Mouse (Mus musculus) right cerebral cortex, postnatal 14 days (tissue): ENCODE results near the gene Hras.
A peak's percentile ranks its signal among the peaks of the same experiment; 100 is the strongest.

Source experiments
- DNase-seq: peaks from one replicate; pipeline ENCODE4 v3.0.0; 2022

The Hras gene

DNA sequence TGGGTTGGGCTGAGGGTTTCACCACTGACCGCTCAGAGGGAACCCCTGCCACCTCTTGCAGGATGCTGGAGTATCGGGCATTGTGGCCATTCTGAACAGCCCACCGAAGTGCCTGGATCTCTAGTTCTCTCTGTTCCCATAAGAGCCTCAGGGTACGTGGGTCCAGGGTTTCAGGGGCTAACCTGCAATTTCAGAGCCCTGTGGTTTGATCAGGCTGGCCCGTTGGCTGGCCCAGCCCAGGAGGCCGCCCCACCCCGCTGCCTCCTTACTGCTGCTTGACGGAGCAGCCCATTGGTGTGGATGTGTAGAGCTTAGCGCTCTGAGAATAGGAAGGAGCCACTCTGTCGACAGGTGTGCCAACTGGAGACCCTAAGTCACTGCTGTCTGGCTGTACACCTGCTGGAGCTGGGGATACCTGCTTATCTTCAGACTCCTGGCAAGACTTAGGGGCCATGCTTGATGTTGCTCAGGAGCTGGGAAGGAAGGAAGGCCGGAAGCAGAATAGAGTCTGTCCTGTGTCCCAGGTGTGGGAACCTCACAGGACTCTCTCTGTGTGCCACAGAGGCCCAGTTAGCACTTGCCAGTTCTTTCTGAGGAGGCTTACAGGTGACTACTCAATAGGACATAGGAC is 19.9 kb upstream of the Hras start, which contains the start of gene Lmntd2:
TSS of gene Lmntd2 (minus strand) at position 476 of the 631 bp plus-strand sequence.
- no peak for DNase-seq

DNA sequence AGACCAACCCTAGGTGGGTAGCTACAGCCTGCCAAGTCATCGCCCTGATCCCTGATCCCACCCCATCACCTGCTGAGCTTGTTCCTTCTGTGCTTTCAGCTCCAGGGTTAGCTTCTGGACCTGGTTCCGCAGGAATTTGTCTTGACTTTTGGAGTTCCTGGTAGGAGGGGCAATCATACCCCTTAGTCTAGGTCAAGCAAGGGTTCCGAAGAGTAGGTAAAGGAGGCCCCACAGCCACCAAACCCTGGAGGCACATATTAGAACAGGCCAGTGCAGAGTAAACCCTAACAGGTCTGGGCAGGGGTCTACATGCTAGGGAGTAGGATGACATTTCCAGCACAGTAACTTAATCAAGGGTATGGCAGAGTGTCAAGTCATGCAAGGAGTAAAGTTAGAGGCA is 19.3 kb upstream of the Hras start:
- DNase-seq: no peak

DNA sequence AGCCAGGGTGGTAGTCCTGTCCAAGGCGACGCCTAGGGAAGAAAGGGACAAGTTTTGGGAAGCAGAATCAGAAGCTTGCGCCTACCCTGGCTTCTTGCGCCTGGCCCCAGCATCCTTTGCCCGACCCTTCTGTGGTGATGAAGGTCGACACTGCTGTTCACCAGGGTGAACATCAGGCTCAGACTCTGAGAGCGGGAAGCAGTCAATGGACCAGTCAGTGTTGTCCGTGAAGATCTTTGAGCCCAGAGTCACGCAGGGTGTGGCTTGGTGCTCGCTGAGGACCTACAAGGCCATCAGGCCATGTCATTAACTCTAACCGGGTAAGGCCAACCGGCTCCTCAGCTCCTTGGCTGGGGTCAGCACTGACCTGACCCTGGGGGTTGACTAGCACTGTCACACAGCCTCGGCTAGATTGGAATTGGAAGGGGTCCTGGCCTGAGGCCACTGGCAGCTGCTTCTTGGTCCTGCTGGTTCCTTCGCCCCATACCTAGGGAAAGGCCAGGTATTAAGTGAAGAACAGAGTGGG is 16.9 kb upstream of the Hras start:
- no peak for DNase-seq

DNA sequence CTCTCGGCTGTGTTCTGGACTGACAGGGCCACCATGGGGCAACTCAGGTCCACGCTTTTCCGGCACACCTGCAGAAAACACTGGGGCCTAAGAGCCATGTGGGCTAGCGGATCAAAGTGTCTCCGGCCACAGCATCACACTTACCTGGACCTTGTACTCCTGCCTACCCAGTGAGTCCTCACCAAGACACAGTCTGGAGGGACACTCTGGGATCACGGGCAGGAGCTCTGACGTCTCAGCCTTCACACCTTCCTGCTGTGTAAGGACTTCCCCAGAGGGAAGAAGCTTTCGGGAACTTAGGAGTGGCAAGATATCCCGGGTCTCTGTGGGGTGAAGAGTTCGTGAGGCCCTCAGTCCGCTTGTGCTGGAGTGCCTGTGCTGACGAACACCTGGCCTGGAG is 16.3 kb upstream of the Hras start:
- no peak for DNase-seq

DNA sequence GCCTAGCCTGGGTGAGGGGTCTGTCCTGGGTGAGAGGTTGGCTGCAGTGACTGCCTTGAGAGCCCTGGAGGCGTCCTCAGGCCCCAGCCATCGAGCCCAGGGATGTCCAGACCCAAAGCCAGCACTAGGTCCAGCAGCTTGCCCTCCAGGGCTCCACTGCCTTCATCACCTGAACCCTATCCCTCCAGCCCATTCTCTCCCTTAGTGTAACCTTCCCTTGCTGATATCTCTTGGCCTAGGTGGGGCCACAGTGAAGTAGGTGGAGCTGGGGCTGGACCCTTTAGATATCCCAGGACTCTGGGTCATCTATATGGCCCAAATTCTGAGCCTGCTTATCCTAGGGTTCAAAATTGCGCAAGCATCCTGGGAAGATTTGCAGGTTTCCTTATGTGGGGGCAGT is 15.7 kb upstream of the Hras start:
- DNase-seq: no peak

DNA sequence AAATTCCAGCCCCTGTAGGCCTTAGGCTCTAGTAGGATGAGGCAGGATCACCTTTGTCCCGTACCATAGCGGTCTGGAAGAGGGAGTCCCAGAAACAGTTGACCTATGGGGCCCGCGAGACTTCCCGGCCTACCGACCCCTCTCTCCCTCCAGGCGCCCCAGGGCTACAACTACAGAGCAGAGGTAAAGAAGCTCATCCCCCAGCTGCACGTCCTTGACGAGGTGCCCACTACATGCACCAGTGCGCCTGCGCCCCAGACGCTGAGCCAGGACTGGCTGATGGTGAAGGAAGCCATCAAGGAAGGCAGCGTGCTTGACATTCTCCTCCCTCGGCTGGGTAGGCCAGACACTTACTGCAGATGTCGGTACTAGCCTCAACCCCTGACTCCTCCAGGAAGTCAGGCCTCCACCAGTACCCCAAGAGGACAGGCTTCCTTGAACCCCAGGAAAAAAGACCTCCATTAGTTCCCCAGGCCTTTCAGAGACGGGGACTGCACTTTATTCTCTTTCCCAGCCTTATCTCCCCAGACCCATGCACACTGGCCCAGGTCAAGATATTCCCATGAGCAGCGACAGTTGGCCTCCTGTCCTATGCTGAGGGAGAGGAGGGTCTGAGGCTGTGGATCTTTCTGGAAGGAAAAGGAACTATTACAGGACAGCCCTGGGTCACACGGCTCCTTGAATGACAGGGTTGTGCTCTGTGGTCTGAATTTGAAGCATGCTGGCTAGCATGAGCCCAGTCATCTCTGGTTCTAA is 12.6 kb upstream of the Hras start:
- no peak for DNase-seq

DNA sequence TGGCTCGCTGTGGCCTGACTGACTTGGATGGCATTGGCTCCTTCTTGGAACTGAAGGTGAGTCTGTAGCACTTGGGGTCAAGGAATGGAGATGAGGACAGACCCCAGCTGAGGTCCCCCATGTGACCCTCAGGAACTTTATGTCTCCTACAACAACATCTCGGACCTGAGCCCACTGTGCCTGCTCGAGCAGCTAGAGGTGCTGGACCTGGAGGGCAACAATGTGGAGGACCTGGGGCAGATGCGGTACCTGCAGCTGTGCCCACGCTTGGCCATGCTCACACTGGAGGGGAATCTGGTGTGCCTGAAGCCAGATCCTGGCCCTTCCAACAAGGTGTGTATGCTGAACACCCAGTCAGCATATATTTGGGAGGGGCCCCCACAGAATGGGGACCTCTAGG is 11.7 kb upstream of the Hras start:
- no peak for DNase-seq

DNA sequence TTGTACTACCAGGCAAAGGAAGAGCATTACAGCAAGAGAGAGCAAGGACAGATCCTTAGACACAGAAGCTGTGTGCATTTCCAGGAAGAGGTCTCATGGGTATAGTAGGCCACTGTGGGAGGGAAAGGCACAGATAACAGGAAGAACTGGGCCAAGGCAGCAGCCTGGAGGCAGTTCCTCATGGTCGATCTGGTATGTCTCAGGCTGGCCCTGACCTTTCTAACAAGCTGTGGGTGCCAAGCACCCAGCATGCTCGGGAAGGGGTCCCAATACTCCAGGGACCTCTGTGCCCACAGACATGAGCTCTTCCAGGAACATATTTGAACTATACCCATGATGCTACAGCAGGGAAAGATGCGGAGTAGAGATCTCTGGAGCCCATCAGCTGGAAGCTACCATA is 10.7 kb upstream of the Hras start:
- no peak for DNase-seq

DNA sequence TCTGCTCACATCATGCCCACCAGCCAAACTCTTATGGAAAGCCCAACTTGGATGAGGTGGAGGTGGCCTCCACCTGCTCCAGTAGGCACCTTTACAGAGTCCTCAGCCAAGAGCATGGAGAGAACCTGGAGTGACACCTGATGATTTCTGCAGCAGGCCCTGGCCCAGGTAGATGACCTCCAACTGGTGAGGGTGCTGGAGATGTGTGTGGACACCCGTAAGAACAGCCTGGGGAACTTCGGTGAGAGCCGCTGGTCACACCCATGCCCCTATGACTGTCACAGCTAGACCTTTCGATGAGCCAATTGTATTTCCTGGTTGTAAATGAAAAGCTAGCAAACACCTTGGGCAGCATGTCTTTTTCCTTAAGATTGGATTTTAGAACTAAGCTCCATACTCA is 4.3 kb upstream of the Hras start:
- DNase-seq: no peak

DNA sequence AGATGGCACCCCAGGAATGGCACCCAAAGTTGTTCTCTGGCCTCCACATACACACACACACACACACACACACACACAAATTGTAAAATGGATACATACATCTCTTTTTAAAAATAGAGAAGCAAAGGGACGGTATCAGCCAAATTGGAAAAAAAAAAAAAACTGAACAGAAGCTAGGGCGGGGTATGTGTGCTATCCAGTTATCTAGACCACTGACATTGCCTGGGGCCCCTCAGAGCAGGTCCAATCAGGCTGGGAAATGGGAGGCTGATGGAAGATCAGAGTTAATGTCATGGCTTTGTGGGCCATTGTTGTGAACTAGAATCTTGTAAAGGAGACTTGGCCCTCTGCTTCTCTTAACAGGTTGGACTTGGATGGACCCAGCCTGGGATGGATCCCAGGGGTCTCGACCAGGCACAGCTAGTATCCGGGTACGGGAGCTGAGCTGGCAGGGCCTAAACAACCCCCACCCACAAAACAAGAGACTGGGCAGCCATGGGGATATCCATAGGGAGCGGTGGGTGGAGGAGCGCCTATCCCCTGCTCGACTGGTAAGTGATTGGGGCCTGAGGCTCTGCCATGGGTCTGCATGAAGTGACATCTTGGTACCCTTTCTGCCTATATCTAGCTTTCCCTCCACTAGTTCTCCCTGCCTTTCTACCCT is 2.9 kb upstream of the Hras start:
- DNase-seq: no peak

DNA sequence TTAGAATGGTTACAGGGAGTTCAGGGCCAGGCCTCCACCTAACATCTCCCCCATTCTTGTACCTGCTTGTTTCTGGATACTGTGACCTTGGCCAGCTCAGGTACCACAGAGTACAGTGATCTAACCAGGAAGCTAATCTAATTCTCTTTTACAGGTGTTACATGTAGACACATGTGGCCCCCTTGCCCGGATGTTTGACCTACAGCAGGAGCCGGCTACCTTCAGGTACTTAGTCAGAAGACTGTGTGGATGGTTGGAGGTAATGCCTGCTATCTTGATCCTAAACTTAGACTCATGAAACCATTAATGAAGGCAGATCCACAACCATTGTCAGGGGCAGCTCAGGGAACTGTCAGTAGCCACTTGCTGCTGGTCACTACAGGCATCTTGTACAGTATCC is 1.9 kb upstream of the Hras start:
- no peak for DNase-seq

DNA sequence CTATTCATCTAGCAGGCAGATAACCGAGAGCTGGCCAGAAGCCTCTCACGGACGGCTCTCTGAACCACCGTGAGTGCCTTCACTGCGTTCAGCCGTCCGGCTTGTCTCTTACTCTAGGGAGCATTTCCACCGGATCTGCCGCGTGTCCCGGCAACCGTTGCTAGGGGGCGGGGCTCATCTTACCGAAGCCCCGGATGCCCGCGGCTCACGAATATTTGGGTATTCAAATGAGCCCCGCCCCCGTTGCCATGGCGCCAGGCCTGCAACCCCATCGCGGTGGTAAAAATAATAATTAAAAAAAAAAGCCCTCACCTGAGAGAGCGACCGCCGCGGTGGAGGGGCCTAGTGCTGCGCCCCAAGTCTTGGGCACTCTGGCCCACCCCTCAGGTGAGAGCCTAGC is 1.0 kb upstream of the Hras start:
- DNase-seq: peak; percentile 90

DNA sequence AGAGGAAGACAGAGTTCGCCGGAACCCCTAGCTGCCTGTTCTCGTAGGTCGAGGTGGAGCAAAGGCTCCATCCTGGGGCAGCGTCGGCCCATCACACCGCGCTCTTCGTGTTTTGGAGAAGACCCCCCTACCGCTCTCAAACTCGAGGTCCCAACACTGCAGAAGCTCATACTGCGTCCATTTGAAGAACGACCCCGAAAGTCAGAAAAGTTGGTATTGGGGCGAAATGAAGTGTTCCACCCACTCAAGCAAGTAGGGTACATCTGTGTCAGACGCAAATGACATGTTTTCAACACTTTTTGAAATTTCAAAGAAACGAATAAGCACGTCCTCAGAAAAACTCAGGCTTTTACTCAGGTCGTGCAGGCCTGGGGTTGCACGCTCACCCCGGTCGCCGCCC is 604 bp upstream of the Hras start:
- no peak for DNase-seq

DNA sequence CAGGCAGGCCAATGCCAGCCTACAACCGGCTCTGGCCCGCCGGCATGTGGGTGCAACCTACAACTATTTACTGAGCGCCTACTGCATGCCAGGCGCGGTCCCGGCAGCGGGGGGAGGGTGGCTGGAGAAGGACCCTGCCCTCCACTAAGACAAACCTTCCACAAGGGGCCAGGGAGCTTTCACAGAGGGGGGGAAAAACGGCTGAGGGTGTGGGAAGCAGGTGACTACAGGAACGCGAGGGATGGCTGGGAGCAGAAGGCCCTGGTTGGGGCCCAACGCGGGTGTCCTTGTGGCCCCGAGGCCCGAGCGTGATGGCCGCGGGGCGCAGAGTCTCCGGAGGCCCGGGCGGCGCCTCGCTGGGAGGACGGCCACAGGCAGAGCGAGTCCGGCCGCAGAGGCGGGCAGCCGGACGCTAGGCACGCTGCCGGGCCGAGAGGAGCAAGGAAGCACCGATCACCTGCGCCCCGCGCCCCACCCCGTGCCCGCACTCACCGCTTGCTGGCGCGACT is 403 bp downstream of the Hras start:
- peak; percentile 32 for DNase-seq

DNA sequence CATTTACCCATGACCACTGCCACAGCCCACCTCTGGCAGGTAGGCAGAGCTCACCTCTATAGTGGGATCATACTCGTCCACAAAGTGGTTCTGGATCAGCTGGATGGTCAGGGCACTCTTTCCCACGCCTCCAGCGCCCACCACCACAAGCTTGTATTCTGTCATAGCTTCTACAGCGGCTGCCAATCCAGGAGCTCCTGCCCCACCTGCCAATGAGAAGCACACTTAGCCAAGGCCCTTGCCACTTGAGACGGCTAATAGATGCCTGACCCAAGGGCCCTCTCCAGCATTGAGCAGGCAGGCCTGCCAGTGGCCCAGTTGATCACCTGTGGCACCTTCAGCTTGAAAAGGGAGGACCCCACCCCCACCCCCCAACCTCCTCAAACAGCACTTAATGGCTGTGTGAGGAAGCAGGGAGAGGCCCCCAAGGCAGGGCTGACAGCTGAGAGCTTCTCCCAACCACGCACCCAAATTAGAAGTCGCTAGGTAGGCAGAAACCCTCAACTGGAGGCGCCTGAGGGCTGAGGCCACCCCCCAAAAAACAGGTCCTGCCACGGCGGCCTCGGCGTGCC is 943 bp downstream of the Hras start:
- DNase-seq: no peak

DNA sequence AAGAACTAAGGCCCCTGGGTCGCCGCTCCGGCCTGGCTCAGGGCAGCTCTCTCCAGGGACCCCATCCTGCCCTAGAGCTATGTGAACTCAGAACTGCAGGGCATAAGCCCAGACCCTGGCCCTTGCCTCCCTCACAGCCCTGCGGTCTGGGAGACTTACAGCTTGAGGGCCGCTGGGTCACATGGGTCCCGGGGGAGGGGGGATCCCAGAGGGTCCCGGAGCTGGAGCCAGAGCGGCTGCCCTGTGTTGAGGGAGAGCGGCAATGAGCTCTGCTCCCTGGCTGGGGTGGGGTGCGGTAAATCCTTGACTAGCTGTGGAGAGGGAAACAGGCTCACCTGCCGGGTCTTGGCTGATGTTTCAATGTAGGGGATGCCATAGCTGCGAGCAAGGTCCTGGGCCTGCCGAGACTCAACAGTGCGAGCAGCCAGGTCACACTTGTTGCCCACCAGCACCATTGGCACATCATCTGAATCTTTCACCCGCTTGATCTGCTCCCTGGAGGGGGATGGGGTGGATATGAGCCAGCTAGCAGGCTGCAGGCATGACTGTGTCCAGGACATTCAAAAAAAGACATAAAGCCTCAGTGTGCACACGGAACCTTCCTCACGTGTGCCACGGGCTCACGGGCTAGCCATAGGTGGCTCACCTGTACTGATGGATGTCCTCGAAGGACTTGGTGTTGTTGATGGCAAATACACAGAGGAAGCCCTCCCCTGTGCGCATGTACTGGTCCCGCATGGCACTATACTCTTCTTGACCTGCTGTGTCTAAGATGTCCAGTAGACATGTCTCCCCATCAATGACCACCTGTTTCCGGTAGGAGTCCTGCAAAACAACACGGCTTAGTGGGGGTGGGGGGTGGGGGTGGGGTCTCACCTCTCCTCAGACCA is 1.8 kb downstream of the Hras start:
- no peak for DNase-seq

DNA sequence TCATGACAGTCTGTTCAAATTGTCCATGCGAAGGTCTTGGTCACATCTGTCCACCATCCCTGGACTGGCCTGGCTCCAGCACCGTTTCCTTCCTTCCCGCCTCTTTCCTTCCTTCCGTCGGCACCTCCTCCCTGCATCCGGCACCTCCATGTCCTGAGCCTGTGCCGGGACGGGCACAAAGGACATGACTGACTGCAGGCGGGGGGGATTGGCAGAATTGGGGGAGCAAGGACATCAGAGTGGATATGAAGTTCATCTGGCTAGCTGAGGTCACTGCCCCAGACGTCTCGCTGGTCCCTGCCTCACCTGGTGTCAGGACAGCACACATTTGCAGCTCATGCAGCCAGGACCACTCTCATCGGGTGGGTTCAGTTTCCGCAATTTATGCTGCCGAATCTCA is 2.8 kb downstream of the Hras start:
- no peak for DNase-seq

DNA sequence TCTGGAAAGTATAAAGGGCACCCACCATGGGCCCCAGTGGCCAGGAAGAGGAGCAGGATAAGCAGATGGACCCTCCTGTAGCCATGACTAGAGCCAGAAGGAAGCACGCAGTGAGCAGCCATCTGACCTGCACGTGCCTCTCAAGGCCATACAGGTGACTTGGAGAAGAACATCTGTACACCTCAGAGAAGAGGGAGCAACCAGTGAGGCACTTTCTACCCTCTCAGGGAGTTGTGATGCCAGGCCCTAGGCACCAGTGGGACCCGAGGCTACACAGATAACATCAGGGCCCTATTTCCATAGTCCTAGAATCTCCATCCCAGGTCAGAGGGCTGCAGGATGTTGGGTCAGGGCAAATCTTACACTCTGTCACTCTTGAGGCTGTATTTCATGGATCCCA is 3.6 kb downstream of the Hras start:
- no peak for DNase-seq

DNA sequence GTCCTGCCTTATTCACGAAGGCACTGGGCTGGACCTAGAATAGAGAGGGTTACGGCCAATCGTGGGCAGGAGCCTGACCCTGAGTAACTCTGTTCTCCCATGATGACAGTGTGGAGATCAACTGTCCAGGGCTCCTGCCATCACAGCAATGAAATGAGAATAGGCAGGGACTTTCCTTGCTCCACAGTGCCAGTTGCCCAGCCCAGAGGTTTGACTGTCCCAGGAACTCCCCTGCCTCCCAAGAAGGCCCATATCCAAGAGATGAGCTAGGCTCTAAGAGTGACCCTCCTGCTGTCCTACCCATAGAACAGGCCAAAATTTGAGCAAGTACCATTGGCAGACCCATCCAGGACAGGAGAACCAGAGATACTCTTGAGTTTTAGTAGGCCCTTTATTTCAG is 5.1 kb downstream of the Hras start:
- no peak for DNase-seq

DNA sequence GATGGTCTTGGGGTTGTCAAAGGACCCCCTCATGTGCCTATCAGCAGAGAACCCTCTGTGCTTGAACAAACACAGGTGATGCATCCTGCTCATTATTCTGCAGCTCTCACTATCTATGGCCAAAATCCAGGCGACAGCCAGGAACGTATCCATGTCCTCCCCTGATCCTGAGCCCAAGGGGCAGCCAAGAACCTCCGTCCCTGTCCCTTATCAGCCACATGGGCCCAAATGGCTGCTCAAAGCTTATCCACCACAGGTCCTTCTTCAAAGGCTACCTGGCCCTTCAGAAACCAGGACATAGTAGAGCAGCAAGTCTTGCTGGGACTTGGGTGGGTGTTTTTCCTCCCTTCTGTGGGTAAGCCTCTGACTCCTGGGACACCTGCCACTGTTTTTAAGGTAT is 5.6 kb downstream of the Hras start:
- DNase-seq: no peak

DNA sequence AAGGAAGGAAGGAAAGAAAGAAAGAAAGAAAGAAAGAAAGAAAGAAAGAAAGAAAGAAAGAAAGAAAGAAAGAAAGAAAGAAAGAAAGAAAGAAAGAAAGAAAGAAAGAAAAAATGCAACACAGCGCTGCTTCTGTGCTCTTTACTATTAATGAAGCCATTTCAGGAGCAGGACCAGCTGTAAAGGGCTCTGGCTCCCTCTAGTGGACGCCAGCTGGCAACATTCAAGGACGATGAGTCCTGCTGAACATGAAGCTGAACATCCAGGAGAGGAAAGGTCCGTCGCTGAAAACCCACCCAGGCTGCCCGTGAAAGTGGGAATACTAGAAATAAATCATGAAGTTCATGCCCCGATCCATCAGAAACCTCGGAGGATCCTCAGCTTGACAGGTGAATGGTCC is 17.6 kb downstream of the Hras start:
- DNase-seq: peak; percentile 88

DNA sequence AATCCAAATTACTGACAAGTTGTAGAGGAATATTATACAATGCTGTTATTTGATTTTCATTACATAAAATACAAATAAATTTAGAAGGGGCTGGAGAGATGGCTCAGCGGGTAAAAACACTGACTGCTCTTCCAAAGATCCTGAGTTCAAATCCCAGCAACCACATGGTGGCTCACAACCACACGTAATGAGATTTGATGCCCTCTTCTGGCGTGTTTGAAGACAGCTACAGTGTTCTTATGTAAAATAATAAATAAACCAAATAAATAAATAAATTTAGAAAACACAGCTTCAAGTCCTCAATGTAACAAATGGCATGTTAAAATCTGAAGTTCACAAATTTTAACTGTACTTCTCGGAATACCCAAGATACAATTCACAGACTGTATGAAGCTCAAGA is 18.7 kb downstream of the Hras start:
- DNase-seq: no peak
